Mouse (Mus musculus) lung, adult 2 months (tissue): ENCODE results near the gene Uba7. TPM values are rescaled to one million over a fixed set of nuclear protein-coding genes. Genes with fewer than 3 reads are reported as not detected.

Source experiments
- DNase-seq: peaks from one replicate; pipeline ENCODE4 v3.0.0; 2022
- H3K4me1 ChIP-seq: fragments of 200-500 bp; 2 replicates; pipeline ENCODE4 v1.6.1; 2011; ENCODE audit warnings: low read length; ENCODE audit not compliant: control insufficient read depth, insufficient read depth
- H3K4me3 ChIP-seq: fragments of 200-500 bp; replicated peaks from 2 replicates; pipeline ENCODE3; 2011; ENCODE audit warnings: low read depth, mild to moderate bottlenecking, control low read depth, low read length; ENCODE audit errors: extremely low read depth
- CTCF ChIP-seq: fragments of 200-500 bp; IDR thresholded peaks from 2 replicates; pipeline ENCODE4 v1.5.1; 2011; ENCODE audit warnings: mild to moderate bottlenecking, low read length, control low read depth; ENCODE audit not compliant: insufficient read depth
- POLR2A ChIP-seq: fragments of 200-500 bp; IDR thresholded peaks from 2 replicates; pipeline ENCODE4 v1.6.1; 2011; ENCODE audit warnings: low read depth, mild to moderate bottlenecking, control low read depth, low read length, borderline replicate concordance; ENCODE audit errors: extremely low read depth
- WGBS: fragments of 180-500 bp; shearing (Covaris S2); methylation state at CpG from one replicate; pipeline ENCODE4 v1.1.7; 2018; 5-methylcytosine and 5-hydroxymethylcytosine counted together
- polyA plus RNA-seq: library from polyadenylated mRNA; depleted of rRNA; stranded (reverse); fragments of >200 nt; gene quantifications from 2 replicates; pipeline ENCODE4 v1.2.3, GENCODE M21; 2012

The Uba7 gene
- polyA plus RNA-seq, 1 experiment = 124 TPM

DNA sequence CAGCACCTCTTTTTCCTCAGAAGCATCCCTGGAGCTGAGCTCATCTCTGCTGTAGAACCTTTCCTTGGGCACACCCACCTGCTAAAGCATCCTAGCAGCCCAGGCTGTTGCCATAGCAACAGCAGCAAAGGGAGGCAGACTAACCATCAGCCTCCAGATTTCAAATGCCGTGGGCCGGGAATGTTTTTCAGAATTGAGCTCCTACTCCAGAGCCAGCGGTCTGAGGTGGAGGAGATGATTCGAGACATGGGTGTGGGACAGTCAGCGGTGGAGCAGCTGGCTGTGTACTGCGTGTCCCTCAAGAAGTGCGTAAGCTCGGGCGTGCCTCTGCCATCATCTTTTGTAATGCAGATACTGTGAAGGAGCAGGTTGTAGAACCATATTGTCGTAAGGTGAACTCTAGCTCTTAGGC is 13.9 kb upstream of the Uba7 start:
- TF ChIP-seq CTCF (no peak), POLR2A (no peak)
- 87% methylated on average over 10 of the region's 10 CpGs for WGBS
- H3K4me3 ChIP-seq = no peak overlapping the region

DNA sequence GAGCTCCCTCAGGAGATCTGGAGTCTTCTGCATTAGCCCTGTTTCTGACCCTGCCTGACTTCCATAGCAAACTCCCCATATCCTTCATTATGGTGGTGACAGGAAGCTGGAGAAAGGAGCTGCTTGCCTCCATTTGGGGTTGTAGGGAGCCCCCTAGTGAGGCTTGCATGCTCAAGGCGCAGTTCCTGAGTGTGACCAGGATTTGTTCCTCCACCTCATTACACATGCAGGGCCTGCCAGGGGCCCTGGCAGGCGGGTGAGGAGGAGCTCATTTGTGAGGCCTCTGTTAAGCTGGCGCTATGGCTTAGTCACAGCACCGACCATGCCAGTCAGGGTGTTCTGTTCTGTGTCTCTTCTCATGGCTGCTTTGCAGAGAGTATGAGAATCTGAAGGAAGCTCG is 13.4 kb upstream of the Uba7 start:
- WGBS = 68% methylated on average over 5 of the region's 5 CpGs
- H3K4me3 ChIP-seq = no peak overlapping the region
- no peaks in the 10 kb centered on the region for H3K4me1 ChIP-seq
- no peak for DNase-seq
- no peak for TF ChIP-seq POLR2A
- TF ChIP-seq CTCF = peak; percentile 13; the same call in 1 of the 2 replicates

More for the DNA sequence above, 13.9 kb upstream of the Uba7 start:
- DNase-seq = no peak
- H3K4me1 ChIP-seq = no peaks in the 10 kb centered on the region

DNA sequence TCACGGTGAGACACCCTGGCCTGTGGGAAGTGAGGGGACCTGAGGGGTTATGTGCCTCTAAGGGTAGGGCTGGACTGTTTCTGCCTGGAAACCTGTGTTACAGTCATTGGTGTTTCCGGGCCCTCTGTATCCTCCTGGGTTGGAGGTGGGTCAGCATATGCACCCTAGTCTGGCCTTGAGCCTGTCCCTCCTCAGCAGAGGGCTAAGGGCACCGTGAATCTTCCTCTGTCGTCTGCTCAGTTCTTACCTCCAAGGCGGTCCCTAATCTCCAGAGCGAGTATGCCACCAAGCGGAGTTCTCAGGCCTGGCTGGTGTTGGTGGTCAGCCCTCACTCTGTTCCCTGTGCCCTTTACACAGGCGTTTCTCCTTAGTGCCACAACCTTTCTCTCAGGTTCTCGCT is 12.4 kb upstream of the Uba7 start:
- TF ChIP-seq POLR2A (no peak), CTCF (no peak)
- WGBS = 94% methylated on average over 9 of the region's 9 CpGs
- H3K4me1 ChIP-seq = no peaks in the 10 kb centered on the region; the same call in 1 of the 2 replicates
- no peak for DNase-seq
- H3K4me3 ChIP-seq = no peak overlapping the region

DNA sequence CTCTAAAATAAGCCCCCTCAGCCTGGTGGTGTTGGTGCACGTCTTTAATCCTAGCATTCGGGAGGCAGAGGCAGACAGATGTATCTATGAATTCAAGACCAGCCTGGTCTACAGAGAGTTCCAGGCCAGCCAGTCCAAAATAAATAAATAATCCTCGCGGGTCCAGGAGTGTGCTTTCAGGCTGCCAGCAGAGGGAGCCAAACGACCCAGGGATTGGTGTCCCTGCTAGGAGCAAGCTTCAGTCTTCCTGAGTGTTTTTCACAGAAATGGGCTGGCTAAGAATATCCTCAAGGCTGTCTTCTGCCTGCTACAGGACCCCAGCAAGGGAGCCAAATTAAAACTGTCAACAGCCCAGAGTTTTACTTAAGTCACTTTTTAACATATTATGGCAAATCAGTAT is 11.6 kb upstream of the Uba7 start:
- Histone ChIP-seq H3K4me1 (no peaks in the 10 kb centered on the region; the same call in 1 of the 2 replicates), H3K4me3 (no peak overlapping the region)
- TF ChIP-seq CTCF (peak; percentile 97), POLR2A (no peak)
- DNase-seq = peak; percentile 70
- 12% methylated on average over 5 of the region's 5 CpGs for WGBS

DNA sequence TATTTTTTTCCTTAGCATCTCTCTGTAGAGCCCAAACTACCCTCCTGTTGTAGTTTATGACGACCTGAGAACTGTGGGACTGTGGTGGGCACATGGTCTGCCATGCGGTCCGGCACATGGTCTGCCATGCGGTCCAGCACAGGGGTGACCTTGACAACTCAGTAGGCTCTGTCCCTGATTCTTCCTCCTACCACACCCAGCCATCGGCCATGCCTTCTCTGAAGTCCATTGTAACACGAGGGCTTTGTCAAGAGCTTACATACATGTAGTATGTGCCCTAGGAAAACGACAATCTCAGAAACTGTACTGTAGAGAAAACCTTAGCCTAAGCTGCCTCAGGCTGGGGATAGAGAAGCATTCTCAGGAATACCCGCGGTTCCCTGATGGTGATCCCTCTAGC is 10.6 kb upstream of the Uba7 start:
- no peak overlapping the region for H3K4me3 ChIP-seq
- whole genome bisulfite sequencing = 89% methylated on average over 9 of the region's 9 CpGs

DNA sequence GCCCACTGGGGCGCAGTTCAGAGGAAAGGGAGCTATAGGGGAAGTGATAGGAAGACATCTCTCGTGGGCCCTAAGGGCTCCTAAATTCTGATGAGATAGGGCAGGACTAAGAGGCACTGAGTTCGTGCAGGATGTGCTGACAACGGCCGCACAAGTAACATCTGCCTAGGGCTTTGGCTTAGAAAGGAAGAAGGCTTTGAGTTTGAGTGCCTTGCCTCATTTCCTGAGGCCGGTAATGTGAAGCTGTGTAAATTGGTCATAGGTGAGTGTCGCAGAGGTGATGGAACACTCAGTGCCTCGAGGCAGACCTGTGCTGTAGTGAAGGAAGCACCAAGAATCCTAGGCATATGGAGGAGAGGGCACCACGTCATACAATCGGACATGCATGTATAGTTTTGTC is 8.6 kb upstream of the Uba7 start:
- TF ChIP-seq POLR2A = no peak
- DNase-seq = no peak
- WGBS = 71% methylated on average over 10 of the region's 10 CpGs
- Histone ChIP-seq H3K4me1 (no peaks in the 10 kb centered on the region; the same call in 1 of the 2 replicates), H3K4me3 (no peak overlapping the region)

More for the DNA sequence above, 10.6 kb upstream of the Uba7 start:
- no peaks in the 10 kb centered on the region; the same call in 1 of the 2 replicates for H3K4me1 ChIP-seq
- TF ChIP-seq POLR2A (no peak), CTCF (no peak)
- no peak for DNase-seq

DNA sequence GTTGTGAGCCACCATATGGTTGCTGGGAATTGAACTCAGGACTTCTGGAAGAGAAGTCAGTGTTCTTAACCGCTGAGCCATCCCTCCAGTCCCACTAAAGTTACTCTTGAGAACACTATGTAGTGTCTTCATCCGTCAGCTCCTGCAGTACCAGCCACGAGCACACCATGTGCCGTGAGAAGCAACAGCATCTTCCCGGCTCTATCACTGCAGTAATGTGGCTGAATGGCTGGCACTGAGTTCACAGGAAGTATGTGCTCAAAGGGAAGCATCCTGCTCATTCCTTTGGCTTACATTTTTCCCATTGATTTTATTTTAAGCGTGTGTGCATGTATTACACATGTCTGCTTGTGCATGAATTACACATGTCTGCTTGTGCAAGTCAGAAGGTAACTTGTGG is 7.9 kb upstream of the Uba7 start:
- no peak for TF ChIP-seq CTCF
- TF ChIP-seq POLR2A = no peak
- 50% methylated on average over 6 of the region's 6 CpGs for WGBS

DNA sequence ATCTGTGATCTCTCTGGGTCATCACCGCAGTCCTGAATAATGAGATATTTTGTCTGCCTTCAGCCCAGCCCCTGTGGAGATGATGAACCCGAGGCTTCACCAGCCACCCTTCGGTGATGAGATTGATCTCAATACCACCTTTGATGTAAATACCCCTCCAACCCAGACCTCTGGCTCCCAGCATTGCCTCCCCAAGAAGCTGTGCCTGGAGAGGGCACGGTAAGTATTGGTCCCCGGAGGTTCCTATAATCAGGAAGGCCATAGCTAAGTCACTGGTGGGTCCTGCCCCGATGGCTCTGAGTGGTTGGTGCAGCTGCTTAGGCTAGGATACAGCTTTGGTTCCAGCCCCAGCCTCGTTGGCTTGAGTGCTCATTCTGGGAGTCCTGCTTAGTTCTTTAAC is 6.8 kb upstream of the Uba7 start:
- WGBS = 90% methylated on average over 7 of the region's 7 CpGs
- no peak for DNase-seq
- TF ChIP-seq CTCF = no peak
- TF ChIP-seq POLR2A = no peak
- Histone ChIP-seq H3K4me3 (no peak overlapping the region), H3K4me1 (no peaks in the 10 kb centered on the region; the same call in 1 of the 2 replicates)

More for the DNA sequence above, 7.9 kb upstream of the Uba7 start:
- Histone ChIP-seq H3K4me3 (no peak overlapping the region), H3K4me1 (no peaks in the 10 kb centered on the region; the same call in 1 of the 2 replicates)
- no peak for DNase-seq

DNA sequence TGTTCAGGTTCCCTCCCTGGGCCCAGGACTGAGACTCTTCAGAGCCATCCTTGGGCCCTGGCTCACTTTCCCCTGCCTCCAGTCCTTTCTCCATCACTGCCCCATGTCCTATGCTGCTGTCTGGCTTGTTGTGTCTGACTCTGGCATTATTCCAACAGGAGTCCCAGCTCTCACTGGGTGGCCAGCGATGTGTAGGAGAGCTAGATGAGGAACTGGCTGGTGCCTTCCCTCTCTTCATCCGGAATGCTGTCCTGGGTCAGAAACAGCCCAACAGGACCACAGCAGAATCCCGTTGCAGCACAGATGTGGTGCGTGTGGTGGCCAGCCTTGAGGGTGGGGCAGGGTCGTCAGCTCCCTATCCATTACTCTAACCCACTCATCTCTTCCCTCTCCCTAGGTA is 5.0 kb upstream of the Uba7 start:
- DNase-seq = no peak
- WGBS = 84% methylated on average over 5 of the region's 5 CpGs
- TF ChIP-seq CTCF = no peak
- Histone ChIP-seq H3K4me1 (peaks cover 3% of the 10 kb centered on the region; the same call in 1 of the 2 replicates), H3K4me3 (no peak overlapping the region)

DNA sequence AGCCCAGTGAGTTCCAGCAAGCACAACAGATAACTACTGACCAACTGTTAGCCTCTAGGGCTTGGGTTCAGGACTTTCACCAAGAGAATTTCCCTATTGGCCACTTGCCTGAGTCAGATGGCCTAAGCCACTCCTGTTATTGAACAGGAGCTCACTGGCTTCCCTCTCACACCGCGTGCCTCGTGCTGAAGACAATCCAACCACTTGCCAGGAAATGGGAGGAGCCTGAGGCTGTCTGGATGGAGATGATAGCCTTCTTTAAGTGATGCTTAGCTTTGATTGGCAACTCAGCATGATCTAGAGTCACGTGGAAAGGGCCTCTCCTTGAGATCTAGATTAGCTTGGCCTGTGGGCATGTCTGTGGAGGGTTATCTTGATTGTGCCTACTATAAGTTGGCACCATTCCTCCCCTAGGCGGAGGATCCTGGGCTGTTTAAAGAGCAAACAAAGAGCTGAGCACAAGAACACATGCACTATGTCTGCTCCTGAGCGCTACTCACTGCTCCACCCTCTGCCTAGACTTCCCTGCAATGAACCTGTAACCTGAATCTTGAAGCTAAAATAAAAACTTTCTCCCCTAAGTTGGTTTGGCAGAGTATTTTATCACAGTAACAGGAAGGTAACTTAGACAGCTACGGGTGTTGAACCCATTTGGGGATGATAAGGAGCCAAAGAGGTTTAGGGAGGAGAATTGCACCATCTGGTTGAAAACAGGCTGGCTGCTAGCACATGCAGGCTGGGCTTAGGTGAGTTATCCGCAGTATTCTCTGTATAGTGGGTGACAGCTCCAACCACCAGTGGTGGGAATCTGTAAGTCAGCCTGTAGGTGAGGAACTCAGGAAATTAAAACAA is 3.4 kb upstream of the Uba7 start:
- 44% methylated on average over 8 of the region's 8 CpGs for WGBS
- H3K4me1 ChIP-seq = peaks cover 13% of the 10 kb centered on the region
- DNase-seq = no peak
- H3K4me3 ChIP-seq = no peak overlapping the region
- TF ChIP-seq CTCF = no peak
- no peak for TF ChIP-seq POLR2A
